ENCODE assay signal across 9 mouse cellular contexts in the genomic region with DNA sequence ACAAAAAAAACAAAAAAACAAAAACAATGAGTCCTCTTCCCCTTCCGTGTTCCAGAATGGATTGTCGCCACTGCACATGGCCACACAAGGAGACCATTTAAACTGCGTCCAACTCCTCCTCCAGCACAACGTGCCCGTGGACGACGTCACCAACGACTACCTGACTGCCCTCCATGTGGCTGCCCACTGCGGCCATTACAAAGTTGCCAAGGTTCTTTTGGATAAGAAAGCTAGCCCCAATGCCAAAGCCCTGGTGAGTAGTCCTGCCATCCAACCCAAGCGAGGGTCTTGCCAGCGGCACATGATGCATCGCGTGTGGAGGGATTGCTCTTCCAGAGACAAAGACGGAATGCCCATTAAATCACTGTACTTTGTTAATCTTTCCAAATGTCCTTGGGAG.
DNase-seq lines count a peak whose midpoint lies in the region; ATAC-seq and TF ChIP-seq lines count a peak whose summit lies in the region.
"Had no signal": no experiment of that assay in that cellular context is flagged by ENCODE, and none has a peak within 500 bp of the region (broad histone marks: within the 10 kb centered on the region; RNA-seq: fewer than 3 reads in every experiment).

No protein-coding gene starts in this region.

- ATAC-seq in forebrain, postnatal 0 days, result peak; percentile 45; the same call in 1 of the 2 replicates
- no peak for ATAC-seq in forebrain, embryonic 15.5 days (replicated peaks)

- H3K36me3 ChIP-seq in forebrain, postnatal 0 days (ENCODE audit: insufficient read depth), result peaks cover 33% of the 10 kb centered on the region
- peaks cover 9% of the 10 kb centered on the region; the same call in 1 of the 2 replicates for H3K36me3 ChIP-seq in forebrain, embryonic 15.5 days
- H3K36me3 ChIP-seq: embryonic facial prominence, embryonic 15.5 days had no signal

- H3K27me3 ChIP-seq in forebrain, postnatal 0 days (ENCODE audit: insufficient read depth, low read length), result no peaks in the 10 kb centered on the region
- no peaks in the 10 kb centered on the region for H3K27me3 ChIP-seq in forebrain, embryonic 15.5 days
- H3K27me3 ChIP-seq: embryonic facial prominence, embryonic 15.5 days had no signal

- H3K27ac ChIP-seq in forebrain, postnatal 0 days (ENCODE audit: low read depth, low read length), result no peak overlapping the region
- no peak overlapping the region for H3K27ac ChIP-seq in forebrain, embryonic 15.5 days (replicated peaks)
- H3K27ac ChIP-seq: embryonic facial prominence, embryonic 15.5 days had no signal

- no peak overlapping the region for H3K9ac ChIP-seq in forebrain, postnatal 0 days
- no peak overlapping the region for H3K9ac ChIP-seq in forebrain, embryonic 15.5 days (replicated peaks)
- H3K9ac ChIP-seq: embryonic facial prominence, embryonic 15.5 days had no signal

- no peaks in the 10 kb centered on the region for H3K9me3 ChIP-seq in forebrain, postnatal 0 days (ENCODE audit: low read length)
- H3K9me3 ChIP-seq in forebrain, embryonic 15.5 days, result no peaks in the 10 kb centered on the region
- H3K9me3 ChIP-seq: embryonic facial prominence, embryonic 15.5 days had no signal

- no peak for TF ChIP-seq POLR2A in brain, embryonic 14.5 days (IDR thresholded peaks at IDR 0.05; ENCODE audit: borderline replicate concordance, extremely low read depth, insufficient read depth, insufficient read length, poor library complexity, severe bottlenecking)

- intact Hi-C loops in gastrocnemius, postnatal 14 days (cut with DNase I; ENCODE audit: low total_unique reads), result loop anchor here (5.0 kb wide), 1 partner anchor 421 kb away; no protein-coding TSS in a partner anchor
- intact Hi-C loops in left cerebral cortex, postnatal 14 days (cut with DNase I), result loop anchor here (1.0 to 5.0 kb wide), 3 partner anchors 93 to 426 kb away; a partner anchor contains a TSS

- no peak for DNase-seq in forebrain, postnatal 0 days
- peak; percentile 38 to 45 for DNase-seq in layer of hippocampus, postnatal 10 days (ENCODE audit: low spot score in 2 of 2)
- DNase-seq in layer of hippocampus, adult 9-10 months (ENCODE audit: low spot score), result no peak
- DNase-seq in brain, embryonic 14.5 days (ENCODE audit: low read depth), result peak; percentile 52
- peak; percentile 32 for DNase-seq in gastrocnemius, postnatal 14 days
- DNase-seq in urinary bladder, postnatal 14 days (ENCODE audit: low spot score), result no peak
- no peak for DNase-seq in left cerebral cortex, postnatal 14 days (ENCODE audit: low spot score in 2 of 2)

- no peaks in the 10 kb centered on the region for H3K4me1 ChIP-seq in forebrain, postnatal 0 days (ENCODE audit: insufficient read depth)
- peaks cover 1% of the 10 kb centered on the region for H3K4me1 ChIP-seq in forebrain, embryonic 15.5 days
- H3K4me1 ChIP-seq: embryonic facial prominence, embryonic 15.5 days had no signal

- 60% methylated on average over 14 of the region's 14 CpGs for WGBS in forebrain, postnatal 0 days
- 65% methylated on average over 14 of the region's 14 CpGs for WGBS in forebrain, embryonic 15.5 days

- no peak overlapping the region for H3K4me2 ChIP-seq in forebrain, postnatal 0 days (ENCODE audit: low read depth)
- no peak overlapping the region for H3K4me2 ChIP-seq in forebrain, embryonic 15.5 days (replicated peaks)
- H3K4me2 ChIP-seq: embryonic facial prominence, embryonic 15.5 days had no signal

- TF ChIP-seq CTCF in forebrain, postnatal 0 days (IDR thresholded peaks at IDR 0.05; ENCODE audit: low read depth), result no peak
- no peak for TF ChIP-seq CTCF in brain, embryonic 14.5 days (IDR thresholded peaks at IDR 0.05; ENCODE audit: borderline replicate concordance, extremely low read depth, insufficient read depth, insufficient read length)

- no peak overlapping the region for H3K4me3 ChIP-seq in forebrain, postnatal 0 days (ENCODE audit: low read depth, low read length)
- no peak overlapping the region for H3K4me3 ChIP-seq in forebrain, embryonic 15.5 days
- H3K4me3 ChIP-seq: embryonic facial prominence, embryonic 15.5 days had no signal

Comparison
In these comparisons a context has a peak if more than half of its experiments do, and no peak if none do; other contexts are left out.
1. DNase-seq: peak in layer of hippocampus, postnatal 10 days (2 of 2), brain, embryonic 14.5 days (single experiment) and gastrocnemius, postnatal 14 days (single experiment); none in forebrain, postnatal 0 days (single experiment), layer of hippocampus, adult 9-10 months (single experiment), urinary bladder, postnatal 14 days (single experiment) and left cerebral cortex, postnatal 14 days (0 of 2).